Mouse (Mus musculus) left cerebral cortex, postnatal 36 days (tissue): ENCODE measurements at regions not wholly inside any gene's neighbourhood (a gene's known extent, or its start where the extent isn't known, plus 50 kb on each side); places are given as distances from the start of the nearest gene placed in this dataset.
"Not testable (repeated sequence)": the region's sequence is repeated elsewhere in the genome, so short reads cannot be mapped to it uniquely, and the experiment has no call there.

ENCODE experiments used
- DNase-seq, 2 experiments: peaks; one replicate each; pipeline ENCODE4 v3.0.0; 2021 to 2022; ENCODE audit warnings: low spot score in 2 of 2, mixed read lengths in 1 of 2
- intact Hi-C: fragments of 180-260 bp; cut with DNase I; formaldehyde crosslinking; loops from one replicate; pipeline ENCODE4 v1.15.1; 2025

- DNase-seq, result no peak
- intact Hi-C loops, result no loop called here
Observed at GRCm38 (mm10) chr5:52026148-52026547, 164.2 kb downstream of the Dhx15 start.

- intact Hi-C loops, result no loop called here
- DNase-seq, result peak; percentile 79 to 82
Observed at GRCm38 (mm10) chr5:52023212-52023611, 167.1 kb downstream of the Dhx15 start.

GRCm38 (mm10) chr5:52016992-52017391 lies 173.3 kb downstream of the Dhx15 start:
- DNase-seq, result no peak
- intact Hi-C loops, result no loop called here

- DNase-seq, result no peak
- intact Hi-C loops, result no loop called here
Observed at GRCm38 (mm10) chr5:52015786-52016185, 174.5 kb downstream of the Dhx15 start.

- DNase-seq, result no peak
Observed at GRCm38 (mm10) chr5:52010426-52010825, 179.9 kb downstream of the Dhx15 start.

GRCm38 (mm10) chr5:52008942-52009341 lies 181.4 kb downstream of the Dhx15 start:
- intact Hi-C loops, result no loop called here
- no peak for DNase-seq

More at GRCm38 (mm10) chr5:52010426-52010825, 179.9 kb downstream of the Dhx15 start:
- intact Hi-C loops, result no loop called here

- no peak for DNase-seq
- intact Hi-C loops, result no loop called here
Observed at GRCm38 (mm10) chr5:52006843-52007242, 183.5 kb downstream of the Dhx15 start.

GRCm38 (mm10) chr5:51990847-51991610 lies 199.3 kb downstream of the Dhx15 start:
- intact Hi-C loops, result no loop called here
- DNase-seq, result no peak

GRCm38 (mm10) chr5:51989396-51989795 lies 200.9 kb downstream of the Dhx15 start:
- no peak for DNase-seq
- intact Hi-C loops, result no loop called here

GRCm38 (mm10) chr5:51988913-51989312 lies 201.4 kb downstream of the Dhx15 start:
- no peak for DNase-seq
- intact Hi-C loops, result no loop called here

- intact Hi-C loops, result no loop called here
- no peak for DNase-seq
Observed at GRCm38 (mm10) chr5:51984966-51985365, 205.3 kb downstream of the Dhx15 start.

- intact Hi-C loops, result no loop called here
- peak; percentile 34 to 36 for DNase-seq
Observed at GRCm38 (mm10) chr5:51982780-51983179, 207.5 kb downstream of the Dhx15 start.

- intact Hi-C loops, result no loop called here
- no peak for DNase-seq
Observed at GRCm38 (mm10) chr5:51980901-51981300, 209.4 kb downstream of the Dhx15 start.

GRCm38 (mm10) chr5:51952499-51952898 lies 237.8 kb downstream of the Dhx15 start:
- intact Hi-C loops, result no loop called here
- no peak for DNase-seq

GRCm38 (mm10) chr5:51949996-51950395 lies 240.3 kb downstream of the Dhx15 start:
- intact Hi-C loops, result no loop called here

GRCm38 (mm10) chr5:51946062-51946461 lies 244.3 kb downstream of the Dhx15 start:
- DNase-seq, result no peak
- intact Hi-C loops, result no loop called here

More at GRCm38 (mm10) chr5:51949996-51950395, 240.3 kb downstream of the Dhx15 start:
- DNase-seq, result no peak

- DNase-seq, intact Hi-C loops: not testable (repeated sequence)
Observed at GRCm38 (mm10) chr5:51941925-51942291, 248.4 kb downstream of the Dhx15 start.

GRCm38 (mm10) chr5:51941255-51941924 lies 248.9 kb downstream of the Dhx15 start:
- no peak for DNase-seq
- intact Hi-C loops, result no loop called here

- no peak for DNase-seq
Observed at GRCm38 (mm10) chr5:51938845-51939244, 251.5 kb downstream of the Dhx15 start.

GRCm38 (mm10) chr5:51937320-51937719 lies 253.0 kb downstream of the Dhx15 start:
- intact Hi-C loops, result no loop called here
- DNase-seq, result no peak

More at GRCm38 (mm10) chr5:51938845-51939244, 251.5 kb downstream of the Dhx15 start:
- intact Hi-C loops, result no loop called here
